Mouse (Mus musculus) ovary, postnatal 10 days (tissue): ENCODE measurements at regions not wholly inside any gene's neighbourhood (a gene's known extent, or its start where the extent isn't known, plus 50 kb on each side); places are given as distances from the start of the nearest gene placed in this dataset.

ENCODE experiments used
- DNase-seq: peaks from one replicate; pipeline ENCODE4 v3.0.0; 2022; ENCODE audit warnings: low spot score

- DNase-seq = no peak
Observed at GRCm38 (mm10) chr1:77176516-77176915, 338.4 kb downstream of the Epha4 start.

GRCm38 (mm10) chr1:77183965-77184364 lies 330.9 kb downstream of the Epha4 start:
- DNase-seq = no peak

GRCm38 (mm10) chr1:77190141-77190540 lies 324.7 kb downstream of the Epha4 start:
- no peak for DNase-seq

- DNase-seq = no peak
Observed at GRCm38 (mm10) chr1:77201321-77201917, 313.5 kb downstream of the Epha4 start.

- no peak for DNase-seq
Observed at GRCm38 (mm10) chr1:77202948-77203347, 311.9 kb downstream of the Epha4 start.

- no peak for DNase-seq
Observed at GRCm38 (mm10) chr1:77206535-77206934, 308.4 kb downstream of the Epha4 start.

- no peak for DNase-seq
Observed at GRCm38 (mm10) chr1:77209395-77209794, 305.5 kb downstream of the Epha4 start.

- no peak for DNase-seq
Observed at GRCm38 (mm10) chr1:77213462-77214098, 301.3 kb downstream of the Epha4 start.

- DNase-seq = no peak
Observed at GRCm38 (mm10) chr1:77219488-77220321, 295.2 kb downstream of the Epha4 start.

GRCm38 (mm10) chr1:77220322-77220590 lies 294.6 kb downstream of the Epha4 start:
- no peak for DNase-seq

- DNase-seq = no peak
Observed at GRCm38 (mm10) chr1:77220783-77221182, 294.1 kb downstream of the Epha4 start.

GRCm38 (mm10) chr1:77221900-77222299 lies 293.0 kb downstream of the Epha4 start:
- DNase-seq = no peak

- DNase-seq = no peak
Observed at GRCm38 (mm10) chr1:77226546-77226945, 288.3 kb downstream of the Epha4 start.

- no peak for DNase-seq
Observed at GRCm38 (mm10) chr1:77226991-77227515, 287.8 kb downstream of the Epha4 start.

- no peak for DNase-seq
Observed at GRCm38 (mm10) chr1:77227800-77228199, 287.1 kb downstream of the Epha4 start.

GRCm38 (mm10) chr1:77229561-77229960 lies 285.3 kb downstream of the Epha4 start:
- DNase-seq = no peak

GRCm38 (mm10) chr1:77233010-77233409 lies 281.9 kb downstream of the Epha4 start:
- no peak for DNase-seq

GRCm38 (mm10) chr1:77244642-77245041 lies 270.2 kb downstream of the Epha4 start:
- no peak for DNase-seq

- no peak for DNase-seq
Observed at GRCm38 (mm10) chr1:77246047-77246446, 268.8 kb downstream of the Epha4 start.

- DNase-seq = no peak
Observed at GRCm38 (mm10) chr1:77254276-77254675, 260.6 kb downstream of the Epha4 start.

- no peak for DNase-seq
Observed at GRCm38 (mm10) chr1:77256115-77256842, 258.6 kb downstream of the Epha4 start.

- no peak for DNase-seq
Observed at GRCm38 (mm10) chr1:77258730-77259310, 256.1 kb downstream of the Epha4 start.
